Mouse (Mus musculus) kidney, adult 2 months (tissue): Measurements from ENCODE around the gene Srsf1.

ENCODE experiments used
- CTCF ChIP-seq: fragments of 200-500 bp; conservative IDR thresholded peaks from 2 replicates; pipeline ENCODE4 v1.5.1; 2011; ENCODE audit warnings: low read depth, mild to moderate bottlenecking, control low read depth, low read length, moderate library complexity, mixed read lengths; ENCODE audit not compliant: insufficient read depth, insufficient read length
- POLR2A ChIP-seq: fragments of 200-500 bp; IDR thresholded peaks from one replicate; pipeline ENCODE4 v1.6.1; 2011; ENCODE audit warnings: low read depth, low read length, control low read depth

DNA sequence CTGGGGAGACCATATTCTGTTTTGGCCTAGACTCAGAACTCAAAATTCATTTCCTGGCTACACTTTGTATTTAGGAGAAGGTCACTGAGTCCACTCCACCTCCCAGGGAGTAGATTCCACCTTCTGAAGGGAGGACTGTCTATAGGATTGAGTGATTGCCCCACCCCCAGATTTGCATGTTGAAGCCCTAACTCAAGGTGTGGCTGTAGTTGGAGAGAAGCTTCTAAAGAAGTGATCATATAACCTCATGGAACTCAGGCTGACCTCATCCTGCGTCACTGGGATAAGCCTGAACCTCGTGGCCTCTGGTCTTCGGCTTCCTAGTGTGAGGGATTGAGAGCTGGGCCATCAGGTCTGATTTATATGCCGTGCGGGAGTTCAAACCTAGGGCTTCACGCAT lies 31.4 kb upstream of the Srsf1 start:
- TF ChIP-seq CTCF: no peak
- TF ChIP-seq POLR2A: no peak
